Mouse (Mus musculus): ENCODE measurements around the gene Armc12.

DNA sequence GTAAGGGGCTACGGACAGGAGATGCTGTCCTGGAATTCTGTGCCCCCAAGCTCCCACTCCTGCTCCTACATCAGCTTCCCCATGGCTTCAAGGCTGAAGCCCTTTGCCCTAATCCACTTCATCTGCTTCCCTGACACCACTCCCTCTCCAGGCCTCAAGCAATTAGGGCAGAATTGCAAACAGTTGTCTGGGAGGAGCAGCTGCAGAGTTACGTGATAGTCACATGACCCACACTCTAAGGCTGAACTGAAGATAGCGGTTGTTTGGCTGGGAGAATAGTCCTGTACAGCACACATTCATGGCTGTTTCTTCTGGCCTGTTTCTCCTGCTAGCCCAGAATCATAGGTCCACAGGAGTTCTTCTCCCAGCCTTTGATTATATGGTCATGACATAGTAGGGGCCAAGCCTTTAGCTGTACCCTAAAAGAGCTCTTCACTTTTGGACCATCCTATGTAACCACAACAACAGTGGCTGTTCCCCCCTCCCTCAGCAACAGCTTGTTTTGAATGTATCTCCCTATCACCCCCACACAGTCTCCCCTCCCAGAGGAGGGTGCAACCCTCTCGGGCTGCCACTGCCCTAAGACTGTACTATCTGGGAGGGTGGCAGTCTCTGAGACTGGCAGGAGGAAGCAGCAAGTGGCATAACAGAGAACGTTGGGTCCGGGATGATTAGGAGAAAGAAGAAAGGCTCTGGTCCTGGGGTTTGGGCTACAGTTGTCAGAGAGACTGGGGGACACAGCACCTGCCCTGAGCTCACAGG lies 26.2 kb downstream of the Armc12 start:
- TF ChIP-seq GATA1 (IDR thresholded peaks at IDR 0.05; ENCODE audit: borderline replicate concordance, low read length): no peak
- TF ChIP-seq FLI1 (IDR thresholded peaks at IDR 0.05; ENCODE audit: low read length): no peak
